Mouse (Mus musculus): ENCODE measurements around the gene Car11. TPM values are rescaled to one million over a fixed set of nuclear protein-coding genes. Genes with fewer than 3 reads are reported as not detected.
A peak's percentile ranks its signal among the peaks of the same experiment; 100 is the strongest.

The Car11 gene
- polyA plus RNA-seq, 1 experiment from 2014 or later, result 3.3 TPM

GRCm38 (mm10) chr7:45706721-45707241, 7.1 kb downstream of the Car11 start:
- H3K9me3 ChIP-seq (ENCODE audit: control insufficient read depth, low read length), result no peaks in the 10 kb centered on the region
- ATAC-seq (ENCODE audit: low read depth), result 0 out of 2 replicates have a peak, but pooled peaks have one; percentile 5
- under 1% methylated on average over 26 of the region's 45 CpGs for WGBS
- peak overlapping the region; percentile 97 for H3K4me2 ChIP-seq (ENCODE audit: low read depth, low read length)
- H3K4me1 ChIP-seq (replicated peaks; ENCODE audit: control insufficient read depth, insufficient read depth, low read length), result peaks cover 40% of the 10 kb centered on the region
- peak overlapping the region; percentile 53 for H3K27ac ChIP-seq (ENCODE audit: low read length)
- H3K36me3 ChIP-seq (ENCODE audit: control insufficient read depth, insufficient read depth, low read length), result peaks cover 11% of the 10 kb centered on the region; the same call in 1 of the 2 replicates
- H3K9ac ChIP-seq (ENCODE audit: low read length), result peak overlapping the region; percentile 80
- H3K4me3 ChIP-seq (ENCODE audit: low read length), result peak overlapping the region; percentile 68
- no peaks in the 10 kb centered on the region for H3K27me3 ChIP-seq (ENCODE audit: control insufficient read depth, insufficient read depth, low read depth, low read length)

GRCm38 (mm10) chr7:45707375-45707967, 7.8 kb downstream of the Car11 start:
- H3K4me3 ChIP-seq (ENCODE audit: low read length), result peak overlapping the region; percentile 68
- H3K27me3 ChIP-seq (ENCODE audit: control insufficient read depth, insufficient read depth, low read depth, low read length), result no peaks in the 10 kb centered on the region
- H3K9me3 ChIP-seq (ENCODE audit: control insufficient read depth, low read length), result no peaks in the 10 kb centered on the region
- peaks cover 40% of the 10 kb centered on the region for H3K4me1 ChIP-seq (replicated peaks; ENCODE audit: control insufficient read depth, insufficient read depth, low read length)
- H3K9ac ChIP-seq (ENCODE audit: low read length), result peak overlapping the region; percentile 80
- peaks cover 16% of the 10 kb centered on the region; the same call in 1 of the 2 replicates for H3K36me3 ChIP-seq (ENCODE audit: control insufficient read depth, insufficient read depth, low read length)
- ATAC-seq (ENCODE audit: low read depth), result peak; percentile 23
- 0% methylated on average over 27 of the region's 27 CpGs for WGBS
- H3K27ac ChIP-seq (ENCODE audit: low read length), result peak overlapping the region; percentile 43
- peak overlapping the region; percentile 97 for H3K4me2 ChIP-seq (ENCODE audit: low read depth, low read length)

- H3K4me1 ChIP-seq (replicated peaks; ENCODE audit: control insufficient read depth, insufficient read depth, low read length), result peaks cover 43% of the 10 kb centered on the region
- no peaks in the 10 kb centered on the region for H3K9me3 ChIP-seq (ENCODE audit: control insufficient read depth, low read length)
- H3K27ac ChIP-seq (ENCODE audit: low read length), result no peak overlapping the region
- no peaks in the 10 kb centered on the region for H3K27me3 ChIP-seq (ENCODE audit: control insufficient read depth, insufficient read depth, low read depth, low read length)
- peak overlapping the region; percentile 80 for H3K9ac ChIP-seq (ENCODE audit: low read length)
- WGBS, result 29% methylated on average over 13 of the region's 13 CpGs
- H3K4me3 ChIP-seq (ENCODE audit: low read length), result peak overlapping the region; percentile 68; the same call in 1 of the 2 replicates
- H3K4me2 ChIP-seq (ENCODE audit: low read depth, low read length), result peak overlapping the region; percentile 97
- peaks cover 24% of the 10 kb centered on the region for H3K36me3 ChIP-seq (ENCODE audit: control insufficient read depth, insufficient read depth, low read length)
- ATAC-seq (ENCODE audit: low read depth), result no peak
Measured at GRCm38 (mm10) chr7:45708221-45708761, 8.6 kb downstream of the Car11 start.

- no peak overlapping the region for H3K27ac ChIP-seq (ENCODE audit: low read length)
- no peak overlapping the region for H3K4me3 ChIP-seq (ENCODE audit: low read length)
- H3K4me1 ChIP-seq (replicated peaks; ENCODE audit: control insufficient read depth, insufficient read depth, low read length), result peaks cover 38% of the 10 kb centered on the region
- H3K36me3 ChIP-seq (ENCODE audit: control insufficient read depth, insufficient read depth, low read length), result peaks cover 26% of the 10 kb centered on the region
- ATAC-seq (ENCODE audit: low read depth), result no peak
- H3K9ac ChIP-seq (ENCODE audit: low read length), result no peak overlapping the region
- whole genome bisulfite sequencing, result 38% methylated on average over 6 of the region's 6 CpGs
- no peaks in the 10 kb centered on the region for H3K27me3 ChIP-seq (ENCODE audit: control insufficient read depth, insufficient read depth, low read depth, low read length)
- no peak overlapping the region for H3K4me2 ChIP-seq (ENCODE audit: low read depth, low read length)
- no peaks in the 10 kb centered on the region for H3K9me3 ChIP-seq (ENCODE audit: control insufficient read depth, low read length)
Measured at GRCm38 (mm10) chr7:45709036-45709435, 9.4 kb downstream of the Car11 start.

GRCm38 (mm10) chr7:45709677-45710355, 10.2 kb downstream of the Car11 start:
- WGBS, result 55% methylated on average over 14 of the region's 14 CpGs
- Histone ChIP-seq H3K27ac (ENCODE audit: low read length) (no peak overlapping the region), H3K4me1 (replicated peaks; ENCODE audit: control insufficient read depth, insufficient read depth, low read length) (peaks cover 41% of the 10 kb centered on the region), H3K9me3 (ENCODE audit: control insufficient read depth, low read length) (no peaks in the 10 kb centered on the region), H3K4me3 (ENCODE audit: low read length) (no peak overlapping the region), H3K36me3 (ENCODE audit: control insufficient read depth, insufficient read depth, low read length) (peaks cover 26% of the 10 kb centered on the region), H3K27me3 (ENCODE audit: control insufficient read depth, insufficient read depth, low read depth, low read length) (no peaks in the 10 kb centered on the region), H3K4me2 (ENCODE audit: low read depth, low read length) (no peak overlapping the region), H3K9ac (ENCODE audit: low read length) (no peak overlapping the region)
- no peak for ATAC-seq (ENCODE audit: low read depth)

GRCm38 (mm10) chr7:45710477-45711191, 11.0 kb downstream of the Car11 start:
- Histone ChIP-seq H3K36me3 (ENCODE audit: control insufficient read depth, insufficient read depth, low read length) (peaks cover 26% of the 10 kb centered on the region), H3K27me3 (ENCODE audit: control insufficient read depth, insufficient read depth, low read depth, low read length) (no peaks in the 10 kb centered on the region), H3K27ac (ENCODE audit: low read length) (no peak overlapping the region), H3K4me3 (ENCODE audit: low read length) (no peak overlapping the region), H3K4me1 (replicated peaks; ENCODE audit: control insufficient read depth, insufficient read depth, low read length) (peaks cover 39% of the 10 kb centered on the region), H3K4me2 (ENCODE audit: low read depth, low read length) (no peak overlapping the region), H3K9me3 (ENCODE audit: control insufficient read depth, low read length) (no peaks in the 10 kb centered on the region), H3K9ac (ENCODE audit: low read length) (no peak overlapping the region)
- 89% methylated on average over 20 of the region's 20 CpGs for WGBS
- no peak for ATAC-seq (ENCODE audit: low read depth)

- peaks cover 26% of the 10 kb centered on the region for H3K36me3 ChIP-seq (ENCODE audit: control insufficient read depth, insufficient read depth, low read length)
- H3K9me3 ChIP-seq (ENCODE audit: control insufficient read depth, low read length), result no peaks in the 10 kb centered on the region
- H3K4me1 ChIP-seq (replicated peaks; ENCODE audit: control insufficient read depth, insufficient read depth, low read length), result peaks cover 37% of the 10 kb centered on the region
- no peak overlapping the region for H3K9ac ChIP-seq (ENCODE audit: low read length)
- no peaks in the 10 kb centered on the region for H3K27me3 ChIP-seq (ENCODE audit: control insufficient read depth, insufficient read depth, low read depth, low read length)
- H3K4me2 ChIP-seq (ENCODE audit: low read depth, low read length), result no peak overlapping the region
- no peak overlapping the region for H3K4me3 ChIP-seq (ENCODE audit: low read length)
- WGBS, result 88% methylated on average over 24 of the region's 24 CpGs
- H3K27ac ChIP-seq (ENCODE audit: low read length), result no peak overlapping the region
- ATAC-seq (ENCODE audit: low read depth), result no peak
Measured at GRCm38 (mm10) chr7:45711316-45712021, 11.8 kb downstream of the Car11 start.

GRCm38 (mm10) chr7:45712022-45712757, 12.5 kb downstream of the Car11 start:
- H3K27me3 ChIP-seq (ENCODE audit: control insufficient read depth, insufficient read depth, low read depth, low read length), result no peaks in the 10 kb centered on the region
- no peak overlapping the region for H3K27ac ChIP-seq (ENCODE audit: low read length)
- H3K9me3 ChIP-seq (ENCODE audit: control insufficient read depth, low read length), result no peaks in the 10 kb centered on the region
- 79% methylated on average over 21 of the region's 21 CpGs for WGBS
- no peak for ATAC-seq (ENCODE audit: low read depth)
- no peak overlapping the region for H3K4me2 ChIP-seq (ENCODE audit: low read depth, low read length)
- H3K36me3 ChIP-seq (ENCODE audit: control insufficient read depth, insufficient read depth, low read length), result peaks cover 26% of the 10 kb centered on the region
- H3K4me3 ChIP-seq (ENCODE audit: low read length), result no peak overlapping the region
- no peak overlapping the region for H3K9ac ChIP-seq (ENCODE audit: low read length)
- H3K4me1 ChIP-seq (replicated peaks; ENCODE audit: control insufficient read depth, insufficient read depth, low read length), result peaks cover 42% of the 10 kb centered on the region

Data from lung, embryonic 16.5 days (tissue).